Mouse (Mus musculus): ENCODE data around the gene Mog.

Mog gene

DNA sequence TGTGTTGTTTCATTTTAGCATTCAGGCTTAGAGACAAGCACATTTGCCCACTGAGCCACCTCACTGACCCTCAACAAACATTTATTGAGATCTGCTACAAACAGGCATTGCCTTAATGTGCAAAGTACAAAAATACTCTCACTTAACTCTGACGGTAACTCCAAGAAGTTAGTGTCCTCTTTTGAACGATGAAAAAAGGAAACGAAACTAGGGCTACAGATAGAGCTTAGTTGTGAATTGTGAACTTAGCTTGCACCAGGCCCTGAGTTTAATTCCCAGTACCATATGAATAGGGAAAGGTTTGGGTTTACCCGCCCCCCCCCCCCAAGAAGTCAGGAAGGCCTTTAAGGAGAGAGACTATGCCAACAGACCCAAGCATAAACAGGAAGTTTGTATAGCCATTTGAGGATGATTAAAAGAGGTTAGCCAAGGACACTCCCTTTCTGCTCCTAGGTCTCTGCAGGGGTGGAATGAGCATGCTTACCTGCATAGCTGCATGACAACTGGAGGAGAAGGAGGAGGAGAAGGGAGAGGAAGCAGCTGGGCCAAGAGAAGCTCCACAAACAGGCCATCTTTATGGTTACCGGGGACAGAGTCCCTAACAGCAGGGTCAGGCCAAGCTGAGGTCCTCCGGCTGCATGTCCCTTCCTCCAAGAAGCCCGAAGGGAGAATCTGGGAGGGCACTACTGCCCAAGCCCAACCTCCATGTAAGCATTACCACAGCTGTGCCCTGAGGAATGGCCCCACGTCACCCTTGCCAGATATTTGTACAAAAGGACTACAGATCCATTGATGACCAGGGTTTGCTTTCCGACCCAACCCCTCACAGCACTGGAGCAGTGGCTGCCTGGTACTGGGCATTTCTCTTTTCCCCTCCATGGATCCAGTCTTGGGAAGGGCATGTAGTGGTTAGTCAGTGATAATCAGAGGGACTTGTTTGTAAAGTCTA, at the start of gene Mog:
Mog (minus strand) TSS at position 771 of the 949 bp plus-strand sequence.
- DNase-seq, result no peak

GRCm38 (mm10) chr17:37072730-37073276, 49.6 kb upstream of the Mog start:
- no peak for DNase-seq

GRCm38 (mm10) chr17:37072080-37072729, 49.0 kb upstream of the Mog start:
- DNase-seq, result no peak

- no peak for DNase-seq
These were observed 46.9 kb upstream of the Mog start for GRCm38 (mm10) chr17:37070121-37070520.

DNA sequence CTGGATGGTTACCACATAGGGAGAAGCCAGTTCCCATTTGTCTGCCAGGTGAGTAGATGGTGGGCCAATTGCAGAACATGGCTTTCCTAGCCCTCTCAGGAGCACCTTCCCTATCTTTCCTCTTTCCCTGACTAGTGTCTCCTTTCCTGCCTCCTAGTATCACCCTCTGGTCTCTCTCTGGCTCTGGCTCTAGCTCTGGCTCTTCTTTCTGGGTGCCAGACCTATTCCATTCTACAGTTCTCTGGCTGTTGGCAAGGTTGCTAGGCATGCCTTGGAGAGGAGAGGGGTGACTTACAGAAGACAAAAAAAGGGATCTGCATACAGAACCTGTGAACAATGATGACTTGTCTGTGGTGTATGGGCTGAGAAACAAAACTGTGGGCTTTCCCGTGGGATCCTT, 44.7 kb upstream of the Mog start:
- no peak for DNase-seq

DNA sequence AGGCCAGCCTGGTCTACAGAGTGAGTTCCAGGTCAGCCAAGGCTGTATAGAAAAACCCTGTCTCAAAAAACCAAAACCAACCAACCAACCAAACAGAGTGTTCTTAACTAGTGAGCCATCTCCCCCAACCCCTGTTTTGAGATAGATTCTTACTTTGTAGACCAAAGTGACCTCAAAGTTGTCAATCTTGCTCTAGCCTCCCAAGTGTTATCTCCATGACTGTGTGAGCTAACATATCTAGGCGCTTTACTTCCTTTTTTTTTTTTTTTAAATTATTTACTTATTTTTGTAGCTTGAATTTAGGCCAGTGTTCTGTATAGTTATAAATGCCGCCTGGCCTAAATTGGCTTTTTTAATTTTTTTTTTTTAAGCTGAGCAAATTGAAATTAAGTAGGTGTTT, 42.8 kb upstream of the Mog start:
- no peak for DNase-seq

- no peak for DNase-seq
These were observed 40.7 kb upstream of the Mog start for GRCm38 (mm10) chr17:37063686-37064495.

DNA sequence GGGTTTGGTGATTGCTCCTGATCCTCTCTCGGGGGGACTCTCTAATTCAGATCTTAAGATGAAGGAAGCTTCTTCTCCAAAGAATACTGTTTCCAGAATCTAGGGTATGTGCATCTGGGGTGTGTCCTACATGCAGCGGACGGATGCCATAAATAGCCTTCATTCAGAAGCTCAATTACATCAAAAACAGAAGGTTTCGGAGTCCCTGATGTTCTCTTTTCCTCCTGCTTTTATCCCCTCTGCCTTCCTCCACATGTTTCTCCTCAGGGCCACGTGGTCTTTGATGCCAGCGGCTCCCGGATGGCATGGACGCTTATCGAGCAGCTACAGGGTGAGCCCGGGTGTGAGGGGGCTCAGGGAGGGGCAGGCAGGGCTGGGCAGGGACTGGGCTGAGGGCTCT, 39.9 kb upstream of the Mog start:
- DNase-seq, result no peak

GRCm38 (mm10) chr17:37062101-37062641, 39.0 kb upstream of the Mog start:
- no peak for DNase-seq

DNA sequence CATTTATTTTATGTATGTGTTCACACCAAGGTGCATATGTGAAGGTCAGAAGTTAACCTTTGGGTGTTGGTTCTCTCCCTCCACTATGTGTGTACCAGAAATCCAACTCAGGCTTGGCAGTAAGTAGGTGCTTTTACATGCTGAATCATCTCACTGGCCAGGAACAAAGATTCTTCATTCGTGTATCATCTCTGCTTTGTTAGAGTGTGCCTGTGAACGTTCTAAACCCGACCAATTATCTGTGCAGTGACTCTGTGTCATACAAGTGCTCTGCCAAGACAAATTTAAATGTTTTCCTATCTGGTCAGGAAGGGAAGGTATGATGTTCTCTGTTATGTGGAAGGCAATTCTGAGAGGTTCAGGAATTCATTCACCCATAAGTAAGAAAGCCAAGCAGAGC, 38.2 kb upstream of the Mog start:
- DNase-seq, result no peak

- DNase-seq, result no peak
These were observed 33.8 kb upstream of the Mog start for GRCm38 (mm10) chr17:37056957-37057356.

DNA sequence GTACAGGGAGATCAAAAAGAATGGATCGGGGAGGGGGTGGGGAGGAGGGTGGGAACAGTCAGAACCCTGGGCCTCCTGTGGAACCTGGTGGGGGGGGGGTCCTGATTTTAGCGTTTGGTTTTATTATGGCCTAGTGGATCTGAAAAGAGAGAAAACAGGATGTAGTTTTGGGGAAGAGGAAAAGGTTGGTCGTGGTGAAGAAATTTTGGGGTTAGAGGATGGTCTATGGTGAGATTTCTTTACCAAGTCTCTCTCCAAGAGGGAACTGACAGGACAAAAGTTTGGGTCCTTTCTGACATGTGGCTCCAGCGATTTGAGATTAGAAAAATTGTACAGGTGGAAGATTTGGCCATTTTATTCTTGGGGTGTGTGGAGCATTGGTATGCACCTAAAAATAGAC, 28.5 kb upstream of the Mog start:
- DNase-seq, result no peak

GRCm38 (mm10) chr17:37050876-37051275, 27.7 kb upstream of the Mog start:
- no peak for DNase-seq

DNA sequence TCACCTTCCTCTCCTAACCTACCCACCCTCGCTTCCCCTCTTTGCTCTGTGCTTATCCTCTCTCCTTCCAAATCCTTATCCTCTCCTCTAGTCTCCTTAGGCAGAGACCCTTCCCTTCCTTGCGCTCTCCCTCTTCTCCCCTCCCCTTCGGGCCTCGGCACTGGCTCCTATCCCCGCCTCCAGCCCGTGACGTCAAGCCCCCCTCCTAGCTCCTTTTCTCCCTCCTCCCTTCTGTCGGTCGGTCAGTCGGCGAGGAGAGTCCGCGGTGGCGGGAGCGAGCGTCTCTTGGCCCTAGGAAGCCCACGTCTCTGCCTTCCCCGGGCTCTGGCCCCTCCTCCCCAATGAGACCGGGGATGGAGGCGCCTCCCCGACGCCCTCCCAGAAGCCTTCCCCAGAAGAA, 27.2 kb upstream of the Mog start:
- DNase-seq, result peak; percentile 92 to 96

- peak; percentile 91 to 92 for DNase-seq
These were observed 26.5 kb upstream of the Mog start for GRCm38 (mm10) chr17:37049570-37050310.

- DNase-seq, result peak; percentile 27 to 33
These were observed 25.2 kb upstream of the Mog start for GRCm38 (mm10) chr17:37048383-37048782.

- peak in 1 of 2 experiments; percentile 32 for DNase-seq
These were observed 24.8 kb upstream of the Mog start for GRCm38 (mm10) chr17:37047981-37048380.

GRCm38 (mm10) chr17:37047332-37047976, 24.3 kb upstream of the Mog start:
- peak; percentile 29 to 44 for DNase-seq

- peak; percentile 78 to 81 for DNase-seq
These were observed 23.3 kb upstream of the Mog start for GRCm38 (mm10) chr17:37046312-37047112.

DNA sequence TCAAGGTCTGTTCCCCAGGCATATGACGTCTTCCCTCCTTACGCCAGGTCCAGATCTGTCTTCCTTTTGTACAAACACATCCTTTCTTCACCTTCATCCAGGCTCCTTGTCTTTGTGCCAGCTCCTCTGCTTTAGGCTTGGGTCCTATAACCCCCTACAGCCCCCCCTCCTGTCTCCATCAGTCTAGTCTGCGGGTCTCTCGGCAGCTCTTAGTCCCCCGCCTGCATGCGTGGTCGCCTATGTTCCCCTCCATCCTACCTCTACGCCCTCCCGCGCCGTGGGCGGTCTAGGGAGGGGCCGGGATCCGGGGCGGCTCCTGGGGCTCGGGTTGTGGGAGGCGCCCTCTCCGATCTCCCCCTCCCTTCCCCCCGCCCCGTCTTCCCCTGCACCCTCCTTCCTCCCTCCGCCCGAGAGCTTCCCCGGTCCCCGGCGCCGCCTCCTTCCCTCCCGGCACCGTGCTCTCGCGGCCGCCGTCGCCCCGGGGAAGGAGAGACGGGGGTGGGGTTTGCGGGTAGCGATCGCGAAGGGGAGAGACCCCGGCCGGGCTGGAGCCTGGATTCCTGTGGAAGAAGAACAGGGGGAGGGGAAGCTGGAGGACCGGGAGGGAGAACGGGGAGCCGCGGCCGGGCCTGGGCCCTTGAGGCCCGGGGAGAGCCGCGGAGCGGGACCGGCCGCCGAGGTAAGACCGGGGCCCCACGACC, 22.6 kb upstream of the Mog start, which contains the start of gene Gabbr1:
Gabbr1 (plus strand) TSS at position 356 of the 701 bp plus-strand sequence.
- peak; percentile 91 to 92 for DNase-seq
